10 mouse cellular contexts compared by ENCODE assay signal in the genomic region with DNA sequence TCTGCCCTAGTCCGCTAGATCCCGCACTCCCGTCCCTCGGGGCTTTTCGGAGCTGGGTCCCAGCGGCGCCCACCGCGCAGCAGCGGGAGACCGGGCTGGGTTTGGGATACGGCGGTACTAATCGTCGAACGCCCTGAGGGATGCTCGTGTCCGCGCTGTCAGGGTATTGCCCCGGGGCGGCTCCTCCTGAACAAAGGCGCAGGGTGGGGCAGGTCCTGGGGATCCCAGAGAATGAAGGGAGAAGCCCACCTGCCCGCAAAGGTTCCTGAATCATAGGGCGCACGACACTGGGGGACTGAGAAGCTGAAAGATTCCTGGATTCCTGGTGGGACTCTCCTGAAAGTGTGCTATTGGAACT. TPM values are rescaled to one million over a fixed set of nuclear protein-coding genes. Genes with fewer than 3 reads are reported as not detected.
DNase-seq lines count a peak whose midpoint lies in the region; ATAC-seq and TF ChIP-seq lines count a peak whose summit lies in the region.
"Had no signal": no experiment of that assay in that cellular context is flagged by ENCODE, and none has a peak within 500 bp of the region (broad histone marks: within the 10 kb centered on the region; RNA-seq: fewer than 3 reads in every experiment).

No protein-coding gene starts in this region.

- no peak for ATAC-seq in kidney, postnatal 0 days (replicated peaks; ENCODE audit: low FRiP score, low read depth)
- ATAC-seq in embryonic facial prominence, embryonic 15.5 days (ENCODE audit: insufficient number of reproducible peaks, low FRiP score, low TSS enrichment, low read depth): 0 out of 2 replicates have a peak, but pooled peaks have one; percentile 6
- ATAC-seq in intestine, embryonic 16.5 days: no peak
- peak; percentile 62; the same call in 1 of the 2 replicates for ATAC-seq in neural tube, embryonic 14.5 days (ENCODE audit: low read depth)
- no peak for ATAC-seq in megakaryocyte, adult 5-6 weeks (ENCODE audit: poor library complexity, severe bottlenecking)

- no peaks in the 10 kb centered on the region for H3K9me3 ChIP-seq in kidney, postnatal 0 days (replicated peaks; ENCODE audit: low read length)
- H3K9me3 ChIP-seq in embryonic facial prominence, embryonic 15.5 days (replicated peaks): no peaks in the 10 kb centered on the region
- no peaks in the 10 kb centered on the region for H3K9me3 ChIP-seq in intestine, embryonic 16.5 days (ENCODE audit: control insufficient read depth, low read length)
- no peaks in the 10 kb centered on the region for H3K9me3 ChIP-seq in neural tube, embryonic 14.5 days (ENCODE audit: control insufficient read depth, low read length)

- H3K4me3 ChIP-seq in kidney, postnatal 0 days (replicated peaks; ENCODE audit: low read depth, low read length): peak overlapping the region; percentile 26
- H3K4me3 ChIP-seq in embryonic facial prominence, embryonic 15.5 days (replicated peaks): peak overlapping the region; percentile 35
- H3K4me3 ChIP-seq in intestine, embryonic 16.5 days (ENCODE audit: low read length): peak overlapping the region; percentile 43
- peak overlapping the region; percentile 50 for H3K4me3 ChIP-seq in neural tube, embryonic 14.5 days (ENCODE audit: low read depth, low read length)

- no peaks in the 10 kb centered on the region for H3K36me3 ChIP-seq in kidney, postnatal 0 days (ENCODE audit: insufficient read depth, low read length)
- H3K36me3 ChIP-seq in embryonic facial prominence, embryonic 15.5 days: no peaks in the 10 kb centered on the region
- H3K36me3 ChIP-seq in intestine, embryonic 16.5 days (ENCODE audit: control insufficient read depth, insufficient read depth, low read length): no peaks in the 10 kb centered on the region
- no peaks in the 10 kb centered on the region for H3K36me3 ChIP-seq in neural tube, embryonic 14.5 days (ENCODE audit: control insufficient read depth, insufficient read depth, low read length)
- H3K36me3 ChIP-seq: G1E had no signal

- 1% methylated on average over 25 of the region's 25 CpGs for WGBS in kidney, postnatal 0 days
- WGBS in embryonic facial prominence, embryonic 15.5 days: under 1% methylated on average over 25 of the region's 25 CpGs
- 2% methylated on average over 25 of the region's 25 CpGs for WGBS in intestine, embryonic 16.5 days
- WGBS in neural tube, embryonic 14.5 days: 0% methylated on average over 25 of the region's 25 CpGs

- H3K27ac ChIP-seq in kidney, postnatal 0 days: no peak overlapping the region
- H3K27ac ChIP-seq in embryonic facial prominence, embryonic 15.5 days (replicated peaks): no peak overlapping the region
- H3K27ac ChIP-seq in intestine, embryonic 16.5 days (ENCODE audit: low read length): no peak overlapping the region
- H3K27ac ChIP-seq in neural tube, embryonic 14.5 days (ENCODE audit: low read depth, low read length): peak overlapping the region; percentile 78

- peaks cover 29% of the 10 kb centered on the region for H3K27me3 ChIP-seq in kidney, postnatal 0 days (ENCODE audit: insufficient read depth, low read length)
- peaks cover 61% of the 10 kb centered on the region for H3K27me3 ChIP-seq in embryonic facial prominence, embryonic 15.5 days
- H3K27me3 ChIP-seq in intestine, embryonic 16.5 days (replicated peaks; ENCODE audit: control insufficient read depth, insufficient read depth, low read length): peaks cover 46% of the 10 kb centered on the region
- peaks cover 8% of the 10 kb centered on the region; the same call in 1 of the 2 replicates for H3K27me3 ChIP-seq in neural tube, embryonic 14.5 days (ENCODE audit: control insufficient read depth, insufficient read depth, low read length)

- no peak for TF ChIP-seq CTCF in kidney, postnatal 0 days (IDR thresholded peaks at IDR 0.05; ENCODE audit: low read depth)

- DNase-seq in kidney, postnatal 0 days (ENCODE audit: low spot score): no peak
- DNase-seq in kidney, postnatal 4 days: no peak
- DNase-seq in embryo, embryonic 11 days: no peak
- DNase-seq in kidney, adult 11 months: no peak
- DNase-seq: thymus, postnatal 25 days had no signal

- H3K9ac ChIP-seq in kidney, postnatal 0 days (ENCODE audit: low read depth, low read length): no peak overlapping the region
- no peak overlapping the region for H3K9ac ChIP-seq in embryonic facial prominence, embryonic 15.5 days
- no peak overlapping the region for H3K9ac ChIP-seq in intestine, embryonic 16.5 days (ENCODE audit: low read depth, low read length)
- H3K9ac ChIP-seq in neural tube, embryonic 14.5 days (replicated peaks; ENCODE audit: low read depth, low read length): peak overlapping the region; percentile 84

- peak overlapping the region; percentile 52 for H3K4me2 ChIP-seq in kidney, postnatal 0 days (ENCODE audit: low read length)
- H3K4me2 ChIP-seq in embryonic facial prominence, embryonic 15.5 days (replicated peaks): peak overlapping the region; percentile 53
- H3K4me2 ChIP-seq in intestine, embryonic 16.5 days (ENCODE audit: low read depth, low read length): peak overlapping the region; percentile 59
- H3K4me2 ChIP-seq in neural tube, embryonic 14.5 days (ENCODE audit: low read depth, low read length): peak overlapping the region; percentile 60

- H3K4me1 ChIP-seq in kidney, postnatal 0 days (replicated peaks; ENCODE audit: insufficient read depth, low read length): no peaks in the 10 kb centered on the region; the same call in 1 of the 2 replicates
- peaks cover 9% of the 10 kb centered on the region for H3K4me1 ChIP-seq in embryonic facial prominence, embryonic 15.5 days
- H3K4me1 ChIP-seq in intestine, embryonic 16.5 days (ENCODE audit: control insufficient read depth, insufficient read depth, low read length): peaks cover 5% of the 10 kb centered on the region; the same call in 1 of the 2 replicates
- H3K4me1 ChIP-seq in neural tube, embryonic 14.5 days (ENCODE audit: control insufficient read depth, insufficient read depth, low read length): peaks cover 2% of the 10 kb centered on the region; the same call in 1 of the 2 replicates

RNA-seq across cellular contexts. Expression of a gene that starts 20.5 kb away (rescaled TPM):
- 9.1 and 11.4 TPM in 2 replicates for polyA plus RNA-seq in kidney, postnatal 0 days (2015; fragmentation: Nextera tagmentation; extraction: Ambion mirVana)
- 3.5 and 3.7 TPM in 2 replicates for polyA plus RNA-seq in embryonic facial prominence, embryonic 15.5 days (2015; fragmentation: Nextera tagmentation; extraction: Ambion mirVana)
- 8.4 and 10.5 TPM in 2 replicates for polyA plus RNA-seq in intestine, embryonic 16.5 days (2015; fragmentation: Nextera tagmentation; extraction: Ambion mirVana)
- polyA plus RNA-seq in neural tube, embryonic 14.5 days (2014; fragmentation: Nextera tagmentation; extraction: Ambion mirVana): 9.9 and 12.7 TPM in 2 replicates
- total RNA-seq in megakaryocyte, adult 5-6 weeks (2015): 22.2 and 22.3 TPM in 2 replicates
- 33.9 and 34.3 TPM in 2 replicates for total RNA-seq in megakaryocyte, adult 5-6 weeks (2017)

RNA-seq across cellular contexts. Expression of a gene that starts 29.2 kb away (rescaled TPM):
- polyA plus RNA-seq in kidney, postnatal 0 days (2015; fragmentation: Nextera tagmentation; extraction: Ambion mirVana): 0.23 and 0.33 TPM in 2 replicates
- polyA plus RNA-seq in embryonic facial prominence, embryonic 15.5 days (2015; fragmentation: Nextera tagmentation; extraction: Ambion mirVana): 0.46 and 0.71 TPM in 2 replicates
- polyA plus RNA-seq in intestine, embryonic 16.5 days (2015; fragmentation: Nextera tagmentation; extraction: Ambion mirVana): 0.29 and 0.53 TPM in 2 replicates
- 3.2 and 4.1 TPM in 2 replicates for polyA plus RNA-seq in neural tube, embryonic 14.5 days (2014; fragmentation: Nextera tagmentation; extraction: Ambion mirVana)
- total RNA-seq in megakaryocyte, adult 5-6 weeks (2015): 0.05 and 0.27 TPM in 2 replicates
- not detected in 2 replicates for total RNA-seq in megakaryocyte, adult 5-6 weeks (2017)
- polyA plus RNA-seq: G1E had no signal

RNA-seq across cellular contexts. Expression of a gene that starts 59.1 kb away (rescaled TPM):
- polyA plus RNA-seq in kidney, postnatal 0 days (2015; fragmentation: Nextera tagmentation; extraction: Ambion mirVana): 32.6 TPM in 2 replicates
- polyA plus RNA-seq in embryonic facial prominence, embryonic 15.5 days (2015; fragmentation: Nextera tagmentation; extraction: Ambion mirVana): 26.6 and 27.1 TPM in 2 replicates
- 57.0 and 66.0 TPM in 2 replicates for polyA plus RNA-seq in intestine, embryonic 16.5 days (2015; fragmentation: Nextera tagmentation; extraction: Ambion mirVana)
- 15.9 and 17.7 TPM in 2 replicates for polyA plus RNA-seq in neural tube, embryonic 14.5 days (2014; fragmentation: Nextera tagmentation; extraction: Ambion mirVana)
- total RNA-seq in megakaryocyte, adult 5-6 weeks (2015): 11.9 and 13.7 TPM in 2 replicates
- 13.3 and 13.7 TPM in 2 replicates for total RNA-seq in megakaryocyte, adult 5-6 weeks (2017)

Comparison
In these comparisons a context has a peak if more than half of its experiments do, and no peak if none do; other contexts are left out.
1. ATAC-seq: peak in embryonic facial prominence, embryonic 15.5 days (single experiment) and neural tube, embryonic 14.5 days (single experiment); none in kidney, postnatal 0 days (single experiment), intestine, embryonic 16.5 days (single experiment) and megakaryocyte, adult 5-6 weeks (single experiment).
2. Peak in every context shown above with its lines, with median percentiles within 50 percentile points of each other: H3K4me2 ChIP-seq and H3K4me3 ChIP-seq.